Comparison of ENCODE assay signal across 18 mouse cellular contexts in genomic region chr1:138288721-138289120, GRCm38 (mm10). TPM values are rescaled to one million over a fixed set of nuclear protein-coding genes. Genes with fewer than 3 reads are reported as not detected.
"Had no signal": no experiment of that assay in that cellular context is flagged by ENCODE, and none has a peak within 500 bp of the region (broad histone marks: within the 10 kb centered on the region; RNA-seq: fewer than 3 reads in every experiment).

No protein-coding gene starts in this region.

- H3K9ac ChIP-seq: limb, embryonic 13.5 days; liver, embryonic 12.5 days; lung, embryonic 15.5 days; neural tube, embryonic 13.5 days had no signal

- H3K4me3 ChIP-seq: layer of hippocampus, adult 2 months; limb, embryonic 13.5 days; liver, embryonic 12.5 days; lung, embryonic 15.5 days; midbrain, embryonic 10.5 days; neural tube, embryonic 13.5 days had no signal

- H3K27ac ChIP-seq: layer of hippocampus, adult 2 months; limb, embryonic 13.5 days; liver, embryonic 12.5 days; lung, embryonic 15.5 days; midbrain, embryonic 10.5 days; neural tube, embryonic 13.5 days; stomach, postnatal 0 days had no signal

- H3K4me1 ChIP-seq: limb, embryonic 13.5 days; liver, embryonic 12.5 days; neural tube, embryonic 13.5 days had no signal

- H3K27me3 ChIP-seq: limb, embryonic 13.5 days; liver, embryonic 12.5 days; lung, embryonic 15.5 days; neural tube, embryonic 13.5 days had no signal

- H3K4me2 ChIP-seq: limb, embryonic 13.5 days; liver, embryonic 12.5 days; lung, embryonic 15.5 days; neural tube, embryonic 13.5 days had no signal

- DNase-seq: kidney, adult 11 months; kidney, adult 9 months; kidney, postnatal 10 days; kidney, postnatal 4 days; left cerebral cortex, postnatal 4 days; midbrain, embryonic 14.5 days; thymus, postnatal 25 days had no signal

- H3K36me3 ChIP-seq: limb, embryonic 13.5 days; liver, embryonic 12.5 days; lung, embryonic 15.5 days; midbrain, embryonic 10.5 days; neural tube, embryonic 13.5 days had no signal

- H3K9me3 ChIP-seq: limb, embryonic 13.5 days; liver, embryonic 12.5 days; lung, embryonic 15.5 days; midbrain, embryonic 10.5 days; neural tube, embryonic 13.5 days had no signal

- ATAC-seq: liver, embryonic 12.5 days had no signal

RNA-seq across cellular contexts. Expression of gene Atp6v1g3, which starts 15.2 kb away (rescaled TPM):
- total RNA-seq: layer of hippocampus, adult 2 months; layer of hippocampus, postnatal 10 days; left cerebral cortex, postnatal 4 days; megakaryocyte, adult 5-6 weeks had no signal
- polyA plus RNA-seq: liver, embryonic 12.5 days; liver, embryonic 16.5 days; lung, embryonic 15.5 days; midbrain, embryonic 10.5 days; midbrain, embryonic 14.5 days; neural tube, embryonic 13.5 days; stomach, postnatal 0 days; urinary bladder, adult 2 months had no signal
